28 mouse cellular contexts compared by ENCODE assay signal in genomic region chr9:43776231-43776630, GRCm38 (mm10). TPM values are rescaled to one million over a fixed set of nuclear protein-coding genes. Genes with fewer than 3 reads are reported as not detected.
DNase-seq lines count a peak whose midpoint lies in the region; ATAC-seq and TF ChIP-seq lines count a peak whose summit lies in the region.
"Had no signal": no experiment of that assay in that cellular context is flagged by ENCODE, and none has a peak within 500 bp of the region (broad histone marks: within the 10 kb centered on the region; RNA-seq: fewer than 3 reads in every experiment).

No protein-coding gene starts in this region.

- DNase-seq in midbrain, embryonic 10.5 days (ENCODE audit: low spot score) = no peak
- no peak for DNase-seq in midbrain, postnatal 0 days (ENCODE audit: low spot score)
- no peak for DNase-seq in testis, postnatal 14 days (ENCODE audit: low spot score)
- DNase-seq in urinary bladder, postnatal 25 days (ENCODE audit: low spot score) = no peak
- DNase-seq: adrenal gland, postnatal 25 days; cerebellum, adult 18-20 months; cerebellum, postnatal 10 days; gastrocnemius, adult 2 months; gastrocnemius, postnatal 36 days; heart, adult 18-20 months; heart, postnatal 36 days; kidney, postnatal 25 days; liver, embryonic 13.5 days; lung, adult 18-20 months; lung, postnatal 10 days; right cerebral cortex, postnatal 4 days; thymus, postnatal 14 days had no signal

- no peaks in the 10 kb centered on the region for H3K36me3 ChIP-seq in forebrain, embryonic 12.5 days (replicated peaks)
- no peaks in the 10 kb centered on the region for H3K36me3 ChIP-seq in forebrain, embryonic 13.5 days (ENCODE audit: poor library complexity, severe bottlenecking)
- H3K36me3 ChIP-seq in midbrain, embryonic 10.5 days = peaks cover 2% of the 10 kb centered on the region; the same call in 1 of the 2 replicates
- H3K36me3 ChIP-seq in midbrain, postnatal 0 days (ENCODE audit: insufficient read depth, low read length) = no peaks in the 10 kb centered on the region
- H3K36me3 ChIP-seq: hindbrain, embryonic 12.5 days; intestine, embryonic 15.5 days; kidney, embryonic 15.5 days; liver, embryonic 13.5 days; midbrain, embryonic 15.5 days had no signal

- H3K4me2 ChIP-seq in forebrain, embryonic 12.5 days = no peak overlapping the region
- no peak overlapping the region for H3K4me2 ChIP-seq in forebrain, embryonic 13.5 days
- H3K4me2 ChIP-seq in midbrain, postnatal 0 days (ENCODE audit: low read depth, low read length, poor library complexity, severe bottlenecking) = no peak overlapping the region
- H3K4me2 ChIP-seq: heart, embryonic 11.5 days; hindbrain, embryonic 12.5 days; intestine, embryonic 15.5 days; kidney, embryonic 15.5 days; liver, embryonic 13.5 days; midbrain, embryonic 15.5 days had no signal

- ATAC-seq in forebrain, embryonic 12.5 days (ENCODE audit: low FRiP score) = no peak
- ATAC-seq in forebrain, embryonic 13.5 days = no peak
- no peak for ATAC-seq in midbrain, postnatal 0 days (ENCODE audit: low FRiP score)
- ATAC-seq: forebrain, embryonic 16.5 days; hindbrain, postnatal 0 days; midbrain, embryonic 15.5 days had no signal

- H3K4me1 ChIP-seq in forebrain, embryonic 12.5 days = peaks cover 68% of the 10 kb centered on the region
- H3K4me1 ChIP-seq in forebrain, embryonic 13.5 days = peaks cover 59% of the 10 kb centered on the region
- H3K4me1 ChIP-seq in midbrain, embryonic 10.5 days = peaks cover 67% of the 10 kb centered on the region
- 0 out of 2 replicates have a peak, but pooled peaks cover 3% of the 10 kb centered on the region for H3K4me1 ChIP-seq in midbrain, postnatal 0 days (ENCODE audit: insufficient read depth, low read length)
- H3K4me1 ChIP-seq in embryonic fibroblast, embryonic 13.5 days (ENCODE audit: control insufficient read depth, insufficient read depth, low read length) = peaks cover 5% of the 10 kb centered on the region

- H3K27ac ChIP-seq in forebrain, embryonic 12.5 days = 0 out of 2 replicates have a peak overlapping the region, but pooled peaks have one; percentile 37
- H3K27ac ChIP-seq in forebrain, embryonic 13.5 days = no peak overlapping the region
- peak overlapping the region; percentile 57; the same call in 1 of the 2 replicates for H3K27ac ChIP-seq in midbrain, embryonic 10.5 days (replicated peaks)
- H3K27ac ChIP-seq in midbrain, postnatal 0 days (ENCODE audit: low read depth, low read length) = no peak overlapping the region
- peak overlapping the region; percentile 60; the same call in 1 of the 2 replicates for H3K27ac ChIP-seq in embryonic fibroblast, embryonic 13.5 days (ENCODE audit: insufficient read depth, low read length)
- H3K27ac ChIP-seq: gastrocnemius, adult 2 months; hindbrain, embryonic 12.5 days; hindbrain, postnatal 0 days; intestine, embryonic 15.5 days; kidney, embryonic 15.5 days; left cerebral cortex, adult 2 months; liver, embryonic 13.5 days; midbrain, embryonic 15.5 days had no signal

- H3K4me3 ChIP-seq in forebrain, embryonic 12.5 days (replicated peaks) = no peak overlapping the region
- H3K4me3 ChIP-seq in forebrain, embryonic 13.5 days = no peak overlapping the region
- H3K4me3 ChIP-seq in midbrain, embryonic 10.5 days = no peak overlapping the region
- H3K4me3 ChIP-seq in midbrain, postnatal 0 days (ENCODE audit: low read depth, low read length) = no peak overlapping the region
- no peak overlapping the region for H3K4me3 ChIP-seq in embryonic fibroblast, embryonic 13.5 days (ENCODE audit: insufficient read depth, low read length)
- H3K4me3 ChIP-seq: gastrocnemius, adult 2 months; hindbrain, embryonic 12.5 days; intestine, embryonic 15.5 days; kidney, embryonic 15.5 days; left cerebral cortex, adult 2 months; liver, embryonic 13.5 days; midbrain, embryonic 15.5 days had no signal

- H3K9me3 ChIP-seq in forebrain, embryonic 12.5 days = no peaks in the 10 kb centered on the region
- no peaks in the 10 kb centered on the region for H3K9me3 ChIP-seq in forebrain, embryonic 13.5 days (replicated peaks)
- no peaks in the 10 kb centered on the region for H3K9me3 ChIP-seq in midbrain, embryonic 10.5 days (replicated peaks)
- no peaks in the 10 kb centered on the region for H3K9me3 ChIP-seq in midbrain, postnatal 0 days (ENCODE audit: low read length)
- H3K9me3 ChIP-seq: hindbrain, embryonic 12.5 days; intestine, embryonic 15.5 days; kidney, embryonic 15.5 days; liver, embryonic 13.5 days; midbrain, embryonic 15.5 days had no signal

- no peak for TF ChIP-seq CTCF in midbrain, postnatal 0 days (IDR thresholded peaks at IDR 0.05)
- no peak for TF ChIP-seq CTCF in embryonic fibroblast, embryonic 13.5 days (IDR thresholded peaks at IDR 0.05; ENCODE audit: borderline replicate concordance, insufficient read depth, low read length)

- 56% methylated on average over 3 of the region's 3 CpGs for WGBS in forebrain, embryonic 12.5 days
- 44% methylated on average over 3 of the region's 3 CpGs for WGBS in forebrain, embryonic 13.5 days
- 83% methylated on average over 3 of the region's 3 CpGs for WGBS in midbrain, embryonic 10.5 days
- 91% methylated on average over 3 of the region's 3 CpGs for WGBS in midbrain, postnatal 0 days

- no peak for TF ChIP-seq POLR2A in embryonic fibroblast, embryonic 13.5 days (IDR thresholded peaks at IDR 0.05; ENCODE audit: low read depth, low read length)

- H3K9ac ChIP-seq in forebrain, embryonic 12.5 days = no peak overlapping the region
- H3K9ac ChIP-seq in forebrain, embryonic 13.5 days = no peak overlapping the region
- H3K9ac ChIP-seq in midbrain, postnatal 0 days (replicated peaks; ENCODE audit: low read length, poor library complexity, severe bottlenecking) = no peak overlapping the region
- H3K9ac ChIP-seq: hindbrain, embryonic 12.5 days; intestine, embryonic 15.5 days; kidney, embryonic 15.5 days; liver, embryonic 13.5 days; midbrain, embryonic 15.5 days had no signal

- H3K27me3 ChIP-seq in forebrain, embryonic 12.5 days = no peaks in the 10 kb centered on the region; the same call in 1 of the 2 replicates
- no peaks in the 10 kb centered on the region; the same call in 1 of the 2 replicates for H3K27me3 ChIP-seq in forebrain, embryonic 13.5 days
- no peaks in the 10 kb centered on the region for H3K27me3 ChIP-seq in midbrain, embryonic 10.5 days (ENCODE audit: low read depth, poor library complexity, severe bottlenecking)
- H3K27me3 ChIP-seq in midbrain, postnatal 0 days (ENCODE audit: insufficient read depth, low read length) = no peaks in the 10 kb centered on the region
- H3K27me3 ChIP-seq: hindbrain, embryonic 12.5 days; intestine, embryonic 15.5 days; kidney, embryonic 15.5 days; liver, embryonic 13.5 days; midbrain, embryonic 15.5 days had no signal

RNA-seq across cellular contexts. Expression of gene Nectin1, which starts 32.4 kb away (rescaled TPM):
- 11.4 and 12.1 TPM in 2 replicates for polyA plus RNA-seq in forebrain, embryonic 12.5 days (2016; fragmentation: Nextera tagmentation; extraction: Ambion mirVana)
- polyA plus RNA-seq in forebrain, embryonic 13.5 days (2015; fragmentation: Nextera tagmentation; extraction: Ambion mirVana) = 8.8 and 10.0 TPM in 2 replicates
- 6.9 and 7.3 TPM in 2 replicates for polyA plus RNA-seq in midbrain, embryonic 10.5 days (2016; fragmentation: Nextera tagmentation; extraction: Ambion mirVana)
- total RNA-seq in midbrain, postnatal 0 days (2014; rRNA removed) = 64.7 and 71.6 TPM in 2 replicates
- polyA plus RNA-seq in midbrain, postnatal 0 days (2015; fragmentation: Nextera tagmentation; extraction: Ambion mirVana) = 14.9 and 15.4 TPM in 2 replicates
- 13.2 and 25.8 TPM in 2 replicates for polyA plus RNA-seq in embryonic fibroblast, embryonic 13.5 days (2011; ENCODE audit: insufficient read length, low read depth, missing spikeins)

Comparison
In these comparisons a context has a peak if more than half of its experiments do, and no peak if none do; other contexts are left out.
1. H3K27ac ChIP-seq: peak in forebrain, embryonic 12.5 days (single experiment), midbrain, embryonic 10.5 days (single experiment) and embryonic fibroblast, embryonic 13.5 days (single experiment); none in forebrain, embryonic 13.5 days (single experiment) and midbrain, postnatal 0 days (single experiment).